Comparison of ENCODE assay signal across 11 mouse cellular contexts in genomic region chr11:59218389-59218998, GRCm38 (mm10). TPM values are rescaled to one million over a fixed set of nuclear protein-coding genes. Genes with fewer than 3 reads are reported as not detected.
A peak's percentile ranks its signal among the peaks of the same experiment; 100 is the strongest.
DNase-seq lines count a peak whose midpoint lies in the region; ATAC-seq and TF ChIP-seq lines count a peak whose summit lies in the region.
"Had no signal": no experiment of that assay in that cellular context is flagged by ENCODE, and none has a peak within 500 bp of the region (broad histone marks: within the 10 kb centered on the region; RNA-seq: fewer than 3 reads in every experiment).

No protein-coding gene starts in this region.

- TF ChIP-seq CTCF in layer of hippocampus, adult 2 months (conservative IDR thresholded peaks at IDR 0.05): no peak

- no peak for ATAC-seq in embryonic facial prominence, embryonic 15.5 days (ENCODE audit: insufficient number of reproducible peaks, low FRiP score, low TSS enrichment, low read depth)
- ATAC-seq: forebrain, embryonic 16.5 days; midbrain, embryonic 13.5 days had no signal

- no peak for DNase-seq in layer of hippocampus, adult 2 months (ENCODE audit: low spot score in 2 of 2)
- no peak for DNase-seq in layer of hippocampus, postnatal 36 days
- peak; percentile 35 for DNase-seq in kidney, postnatal 10 days
- DNase-seq in naive thymus-derived CD4-positive, alpha-beta T cell, adult 2 months (ENCODE audit: low read depth): peak; percentile 12
- DNase-seq in adrenal gland, postnatal 36 days: no peak
- no peak for DNase-seq in frontal cortex, postnatal 14 days (ENCODE audit: low spot score in 2 of 2)
- DNase-seq in spleen, adult 18-20 months: no peak
- DNase-seq: cerebellum, adult 11-12 months had no signal

- H3K9ac ChIP-seq in embryonic facial prominence, embryonic 15.5 days: no peak overlapping the region
- H3K9ac ChIP-seq: midbrain, embryonic 13.5 days had no signal

- peaks cover 25% of the 10 kb centered on the region for H3K36me3 ChIP-seq in embryonic facial prominence, embryonic 15.5 days

- H3K27me3 ChIP-seq in embryonic facial prominence, embryonic 15.5 days: no peaks in the 10 kb centered on the region
- H3K27me3 ChIP-seq: midbrain, embryonic 13.5 days had no signal

- H3K4me1 ChIP-seq in embryonic facial prominence, embryonic 15.5 days: peaks cover 49% of the 10 kb centered on the region

- no peaks in the 10 kb centered on the region for H3K9me3 ChIP-seq in embryonic facial prominence, embryonic 15.5 days (replicated peaks)
- H3K9me3 ChIP-seq: midbrain, embryonic 13.5 days had no signal

- 64% methylated on average over 4 of the region's 4 CpGs for WGBS in embryonic facial prominence, embryonic 15.5 days

- no peak overlapping the region for H3K4me3 ChIP-seq in layer of hippocampus, adult 2 months
- H3K4me3 ChIP-seq in embryonic facial prominence, embryonic 15.5 days (replicated peaks): no peak overlapping the region
- H3K4me3 ChIP-seq: midbrain, embryonic 13.5 days had no signal

- H3K27ac ChIP-seq in layer of hippocampus, adult 2 months: peak overlapping the region; percentile 63
- H3K27ac ChIP-seq in embryonic facial prominence, embryonic 15.5 days (replicated peaks): peak overlapping the region; percentile 75
- H3K27ac ChIP-seq: midbrain, embryonic 13.5 days had no signal

- H3K4me2 ChIP-seq in embryonic facial prominence, embryonic 15.5 days (replicated peaks): peak overlapping the region; percentile 21; the same call in 1 of the 2 replicates
- H3K4me2 ChIP-seq: midbrain, embryonic 13.5 days had no signal

RNA-seq across cellular contexts. Expression of gene Arf1, which starts 9.6 kb away (rescaled TPM):
- total RNA-seq in layer of hippocampus, adult 2 months (2021): 100 to 1,000 TPM; 498 to 523 TPM
- total RNA-seq in layer of hippocampus, postnatal 36 days (2021): 100 to 1,000 TPM; 489 to 533 TPM
- 718 and 720 TPM in 2 replicates for polyA plus RNA-seq in embryonic facial prominence, embryonic 15.5 days (2015; fragmentation: Nextera tagmentation; extraction: Ambion mirVana)
- 100 to 1,000 TPM; 461 to 465 TPM for total RNA-seq in adrenal gland, postnatal 36 days (2021)

RNA-seq across cellular contexts. Expression of gene 2310033P09Rik, which starts 10.4 kb away (rescaled TPM):
- 10 to 100 TPM; 21.6 to 22.3 TPM for total RNA-seq in layer of hippocampus, adult 2 months (2021)
- 10 to 100 TPM; 24.0 to 25.2 TPM for total RNA-seq in layer of hippocampus, postnatal 36 days (2021)
- polyA plus RNA-seq in embryonic facial prominence, embryonic 15.5 days (2015; fragmentation: Nextera tagmentation; extraction: Ambion mirVana): 30.6 and 31.3 TPM in 2 replicates
- 10 to 100 TPM; 25.2 to 29.2 TPM for total RNA-seq in adrenal gland, postnatal 36 days (2021)

RNA-seq across cellular contexts. Expression of gene Mrpl55, which starts 16.2 kb away (rescaled TPM):
- 10 to 100 TPM; 37.3 to 39.3 TPM for total RNA-seq in layer of hippocampus, adult 2 months (2021)
- total RNA-seq in layer of hippocampus, postnatal 36 days (2021): 10 to 100 TPM; 33.2 to 38.3 TPM
- 82.3 and 82.8 TPM in 2 replicates for polyA plus RNA-seq in embryonic facial prominence, embryonic 15.5 days (2015; fragmentation: Nextera tagmentation; extraction: Ambion mirVana)
- 10 to 100 TPM; 46.1 to 60.7 TPM for total RNA-seq in adrenal gland, postnatal 36 days (2021)

RNA-seq across cellular contexts. Expression of gene Guk1, which starts 26.5 kb away (rescaled TPM):
- total RNA-seq in layer of hippocampus, adult 2 months (2021): 100 to 1,000 TPM; 134 to 136 TPM
- 100 to 1,000 TPM; 127 to 155 TPM for total RNA-seq in layer of hippocampus, postnatal 36 days (2021)
- 111 and 113 TPM in 2 replicates for polyA plus RNA-seq in embryonic facial prominence, embryonic 15.5 days (2015; fragmentation: Nextera tagmentation; extraction: Ambion mirVana)
- 10 to 100 TPM; 62.2 to 68.3 TPM for total RNA-seq in adrenal gland, postnatal 36 days (2021)

RNA-seq across cellular contexts. Expression of gene Gjc2, which starts 35.5 kb away (rescaled TPM):
- total RNA-seq in layer of hippocampus, adult 2 months (2021): 10 to 100 TPM; 10.2 to 10.8 TPM
- 10 to 100 TPM; 15.7 to 16.9 TPM for total RNA-seq in layer of hippocampus, postnatal 36 days (2021)
- 0.52 and 0.74 TPM in 2 replicates for polyA plus RNA-seq in embryonic facial prominence, embryonic 15.5 days (2015; fragmentation: Nextera tagmentation; extraction: Ambion mirVana)
- total RNA-seq in adrenal gland, postnatal 36 days (2021): under 1 TPM; 0.40 TPM
- polyA plus RNA-seq: midbrain, embryonic 13.5 days had no signal

Comparison
In these comparisons a context has a peak if more than half of its experiments do, and no peak if none do; other contexts are left out.
1. DNase-seq: peak in kidney, postnatal 10 days (single experiment) and naive thymus-derived CD4-positive, alpha-beta T cell, adult 2 months (single experiment); none in layer of hippocampus, adult 2 months (0 of 2), layer of hippocampus, postnatal 36 days (0 of 2), adrenal gland, postnatal 36 days (0 of 2), frontal cortex, postnatal 14 days (0 of 2) and spleen, adult 18-20 months (0 of 2).